Mouse (Mus musculus) CH12.LX (cell line): Measurements from ENCODE around the gene Fchsd2.

Experiments
- CHD2 ChIP-seq: IDR thresholded peaks from 2 replicates; pipeline ENCODE4 v1.6.1; 2011; ENCODE audit warnings: low read length, improper control_type of control experiment
- CTCF ChIP-seq, 2 experiments: IDR thresholded peaks in 1 of 2; conservative IDR thresholded peaks in 1 of 2; 2 replicates each; pipeline ENCODE4 v1.5.1; 2011 to 2012; ENCODE audit warnings: low read depth in 2 of 2, low read length in 2 of 2, improper control_type of control experiment in 1 of 2, inconsistent platforms in 1 of 2, mild to moderate bottlenecking in 1 of 2, moderate library complexity in 1 of 2
- EP300 ChIP-seq: IDR thresholded peaks from 2 replicates; pipeline ENCODE4 v1.6.1; 2011; ENCODE audit warnings: low read length, improper control_type of control experiment
- HCFC1 ChIP-seq: IDR thresholded peaks from 2 replicates; pipeline ENCODE4 v1.6.1; 2012; ENCODE audit warnings: low read depth, mild to moderate bottlenecking, inconsistent platforms, low read length, improper control_type of control experiment
- IRF4 ChIP-seq: IDR thresholded peaks from 2 replicates; pipeline ENCODE4 v1.6.1; 2014; ENCODE audit warnings: low read depth, mild to moderate bottlenecking, inconsistent platforms, low read length, improper control_type of control experiment
- MYC ChIP-seq: IDR thresholded peaks from 2 replicates; pipeline ENCODE4 v1.6.1; 2011; ENCODE audit warnings: low read depth, mild to moderate bottlenecking, improper control_type of control experiment, low read length
- POLR2A ChIP-seq: IDR thresholded peaks from 2 replicates; pipeline ENCODE4 v1.6.1; 2011; ENCODE audit warnings: low read depth, mild to moderate bottlenecking, improper control_type of control experiment, low read length
- SIN3A ChIP-seq: IDR thresholded peaks from 2 replicates; pipeline ENCODE4 v1.6.1; 2012; ENCODE audit warnings: low read length, improper control_type of control experiment, inconsistent platforms
- UBTF ChIP-seq: IDR thresholded peaks from 2 replicates; pipeline ENCODE4 v1.6.1; 2012; ENCODE audit warnings: low read depth, mild to moderate bottlenecking, inconsistent platforms, low read length, improper control_type of control experiment, moderate library complexity
- USF2 ChIP-seq: conservative IDR thresholded peaks from 2 replicates; pipeline ENCODE4 v1.6.1; 2011; ENCODE audit warnings: low read depth, low read length, improper control_type of control experiment
- ZC3H11A ChIP-seq: IDR thresholded peaks from 2 replicates; pipeline ENCODE4 v1.6.1; 2012; ENCODE audit warnings: low read depth, mild to moderate bottlenecking, inconsistent platforms, low read length, improper control_type of control experiment
- ZKSCAN1 ChIP-seq: IDR thresholded peaks from 2 replicates; pipeline ENCODE4 v1.6.1; 2012; ENCODE audit warnings: low read depth, inconsistent platforms, low read length, improper control_type of control experiment, borderline replicate concordance
- ZNF384 ChIP-seq: IDR thresholded peaks from 2 replicates; pipeline ENCODE4 v1.6.1; 2012; ENCODE audit warnings: low read depth, low read length, improper control_type of control experiment, inconsistent platforms

DNA sequence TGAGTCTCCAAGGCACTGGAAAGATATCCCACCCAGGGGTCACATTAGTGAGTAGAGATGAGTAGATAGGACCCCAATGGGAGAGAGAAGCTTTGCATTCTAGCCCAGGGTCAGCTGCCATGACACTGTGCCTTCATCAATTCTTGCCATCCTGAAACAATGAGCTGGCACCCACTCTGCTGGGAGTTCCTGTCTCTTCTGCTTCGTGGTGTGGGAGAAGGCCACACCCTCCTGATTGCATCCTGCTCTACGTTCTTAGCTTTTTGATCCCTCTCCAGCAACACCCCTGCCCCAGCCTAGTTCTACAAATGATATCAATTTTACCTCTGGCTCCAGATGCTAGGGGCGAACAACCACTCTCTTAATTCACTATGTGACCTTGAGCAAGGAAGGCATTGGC is 3.4 kb upstream of the Fchsd2 start:
- no peak for TF ChIP-seq CTCF (conservative IDR thresholded peaks at IDR 0.05 in 1 of 2, IDR thresholded peaks at IDR 0.05 in 1 of 2; ENCODE audit: low read depth in 2 of 2, low read length in 2 of 2)
- no peak for TF ChIP-seq POLR2A
- no peak for TF ChIP-seq HCFC1
- TF ChIP-seq ZC3H11A, result no peak
- TF ChIP-seq IRF4, result no peak
- TF ChIP-seq EP300, result no peak
- TF ChIP-seq MYC, result no peak
- TF ChIP-seq ZKSCAN1, result no peak
- TF ChIP-seq ZNF384, result no peak
- TF ChIP-seq SIN3A, result no peak
- TF ChIP-seq CHD2, result no peak
- TF ChIP-seq UBTF, result no peak
- no peak for TF ChIP-seq USF2
